Mouse (Mus musculus) liver, postnatal 0 days (tissue): ENCODE measurements at regions not wholly inside any gene's neighbourhood (a gene's known extent, or its start where the extent isn't known, plus 50 kb on each side); places are given as distances from the start of the nearest gene placed in this dataset.

Experiments
- ATAC-seq: fragments of 200-750 bp; cut with Nextera tagmentation; 2 replicates; pipeline ENCODE4 v1.8.0; 2017; ENCODE audit warnings: mild to moderate bottlenecking, moderate library complexity
- DNase-seq: peaks from one replicate; pipeline ENCODE4 v3.0.0-alpha.2; 2016
- H3K27ac ChIP-seq: fragments of 300-500 bp; sonication (generic); 2 replicates; pipeline ENCODE4 v1.5.1; 2014; ENCODE audit warnings: antibody characterized with exemption, moderate library complexity, mild to moderate bottlenecking, low read depth
- H3K27me3 ChIP-seq: fragments of 300-500 bp; sonication (generic); 2 replicates; pipeline ENCODE4 v1.6.1; 2014; ENCODE audit warnings: low read length, control low read depth, mixed read lengths; ENCODE audit not compliant: insufficient read depth
- H3K36me3 ChIP-seq: fragments of 300-500 bp; sonication (generic); replicated peaks from 2 replicates; pipeline ENCODE4 v1.6.1; 2014; ENCODE audit warnings: mild to moderate bottlenecking, control low read depth, low read length, moderate library complexity, mixed read lengths; ENCODE audit not compliant: insufficient read depth
- H3K4me1 ChIP-seq: fragments of 300-500 bp; sonication (generic); 2 replicates; pipeline ENCODE4 v1.6.1; 2014; ENCODE audit warnings: antibody characterized with exemption, mild to moderate bottlenecking, control low read depth; ENCODE audit not compliant: insufficient read depth
- H3K4me2 ChIP-seq: fragments of 300-500 bp; sonication (generic); 2 replicates; pipeline ENCODE4 v1.6.1; 2014; ENCODE audit warnings: low read depth, mild to moderate bottlenecking, low read length, moderate library complexity, mixed read lengths
- H3K4me3 ChIP-seq: fragments of 300-500 bp; sonication (generic); 2 replicates; pipeline ENCODE4 v1.5.1; 2014; ENCODE audit warnings: low read depth, low read length
- H3K9ac ChIP-seq: fragments of 300-500 bp; sonication (generic); replicated peaks from 2 replicates; pipeline ENCODE4 v1.6.1; 2014; ENCODE audit warnings: mild to moderate bottlenecking, moderate library complexity
- H3K9me3 ChIP-seq: fragments of 300-500 bp; sonication (generic); 2 replicates; pipeline ENCODE4 v1.6.1; 2016; ENCODE audit warnings: mild to moderate bottlenecking, control low read depth, low read length, mixed read lengths
- CTCF ChIP-seq: sonication (generic); IDR thresholded peaks from 2 replicates; pipeline ENCODE4 v1.5.1; 2016; ENCODE audit warnings: antibody characterized with exemption, low read depth
- EP300 ChIP-seq: IDR thresholded peaks from 2 replicates; pipeline ENCODE4 v1.6.1; 2016; ENCODE audit warnings: antibody characterized with exemption, low read depth, mild to moderate bottlenecking
- WGBS: fragments of 180-500 bp; shearing (Covaris S2); extraction: QIAGEN DNeasy Blood & Tissue Kit; methylation state at CpG from one replicate; pipeline ENCODE4 v1.1.7; 2014; ENCODE audit not compliant: insufficient replicate concordance; 5-methylcytosine and 5-hydroxymethylcytosine counted together

DNA sequence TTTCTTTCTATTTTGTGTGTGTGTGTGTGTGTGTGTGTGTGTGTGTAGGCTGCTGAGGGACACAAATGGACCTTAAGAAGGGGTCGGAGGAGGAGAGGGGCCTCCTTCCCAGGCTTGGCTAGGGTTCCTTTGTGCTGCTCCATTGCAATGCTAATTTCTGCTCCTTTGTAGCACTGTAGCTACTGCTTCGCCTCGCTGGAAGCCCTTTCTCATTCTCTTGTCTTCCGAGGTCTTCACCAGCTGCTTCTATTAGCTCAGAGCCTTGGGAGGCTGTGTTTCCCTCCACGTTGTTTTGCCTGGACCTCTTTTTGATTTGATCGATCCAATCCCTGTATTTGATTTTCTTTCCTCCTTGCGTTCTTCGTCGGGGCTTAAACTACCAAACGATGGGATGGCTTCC, 247.1 kb downstream of the Tmem38b start:
- no peaks in the 10 kb centered on the region for H3K36me3 ChIP-seq
- no peaks in the 10 kb centered on the region for H3K27me3 ChIP-seq
- H3K4me2 ChIP-seq: no peak overlapping the region
- H3K9ac ChIP-seq: no peak overlapping the region
- DNase-seq (no peak), ATAC-seq (no peak)
- no peak overlapping the region for H3K4me3 ChIP-seq
- no peaks in the 10 kb centered on the region for H3K9me3 ChIP-seq
- TF ChIP-seq EP300: no peak
- TF ChIP-seq CTCF: no peak
- H3K27ac ChIP-seq: no peak overlapping the region
- no peaks in the 10 kb centered on the region for H3K4me1 ChIP-seq
- 38% methylated on average over 10 of the region's 10 CpGs for WGBS

DNA sequence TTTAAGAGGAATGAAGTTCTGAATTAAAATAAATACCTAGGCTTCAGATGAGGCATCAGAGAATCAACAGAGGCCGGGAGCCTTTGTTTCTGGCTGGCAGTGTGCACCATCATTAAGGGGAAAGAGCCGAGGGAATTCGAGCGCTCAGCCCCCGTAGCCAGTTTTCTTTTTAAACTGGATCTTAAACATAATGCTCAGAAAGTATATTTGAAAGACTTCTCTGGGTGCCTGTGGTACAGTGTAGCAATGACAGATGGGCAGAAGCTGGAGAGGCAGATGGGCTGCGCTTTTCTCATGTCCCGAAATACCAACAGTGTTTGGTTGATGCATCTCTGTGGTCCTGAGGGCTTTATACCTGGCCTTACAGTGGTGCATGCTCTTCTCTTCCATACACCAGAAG, 247.6 kb downstream of the Tmem38b start:
- H3K9me3 ChIP-seq: no peaks in the 10 kb centered on the region
- no peak overlapping the region for H3K9ac ChIP-seq
- 75% methylated on average over 7 of the region's 7 CpGs for WGBS
- no peaks in the 10 kb centered on the region for H3K27me3 ChIP-seq
- DNase-seq (no peak), ATAC-seq (no peak)
- TF ChIP-seq EP300 (no peak), CTCF (no peak)
- no peak overlapping the region for H3K4me2 ChIP-seq
- H3K36me3 ChIP-seq: no peaks in the 10 kb centered on the region
- no peak overlapping the region for H3K27ac ChIP-seq
- H3K4me1 ChIP-seq: no peaks in the 10 kb centered on the region
- no peak overlapping the region for H3K4me3 ChIP-seq

DNA sequence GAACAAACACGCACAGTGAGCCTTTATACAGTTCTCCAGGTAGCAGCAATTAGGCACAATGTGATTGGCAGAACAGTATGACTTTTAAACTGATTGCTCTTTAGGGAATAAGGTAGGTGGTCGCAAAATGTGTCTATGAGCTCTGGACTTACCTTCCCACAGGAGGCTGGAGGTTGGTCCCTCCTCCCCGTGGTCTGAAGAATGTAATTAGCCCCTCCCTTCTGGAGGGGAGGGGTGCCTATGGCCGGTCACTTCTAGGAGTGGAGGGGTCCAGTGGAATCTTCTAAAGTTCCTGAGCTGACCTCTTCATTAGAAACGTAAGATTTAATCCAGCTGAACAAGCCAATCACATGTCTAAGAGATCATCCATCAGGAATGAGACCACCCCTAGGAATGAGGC, 248.4 kb downstream of the Tmem38b start:
- Histone ChIP-seq H3K36me3 (no peaks in the 10 kb centered on the region), H3K4me1 (no peaks in the 10 kb centered on the region), H3K9me3 (no peaks in the 10 kb centered on the region), H3K27me3 (no peaks in the 10 kb centered on the region), H3K27ac (no peak overlapping the region), H3K4me3 (no peak overlapping the region), H3K4me2 (no peak overlapping the region), H3K9ac (no peak overlapping the region)
- TF ChIP-seq CTCF (no peak), EP300 (no peak)
- no peak for ATAC-seq
- no peak for DNase-seq
- WGBS: 69% methylated on average over 5 of the region's 5 CpGs

DNA sequence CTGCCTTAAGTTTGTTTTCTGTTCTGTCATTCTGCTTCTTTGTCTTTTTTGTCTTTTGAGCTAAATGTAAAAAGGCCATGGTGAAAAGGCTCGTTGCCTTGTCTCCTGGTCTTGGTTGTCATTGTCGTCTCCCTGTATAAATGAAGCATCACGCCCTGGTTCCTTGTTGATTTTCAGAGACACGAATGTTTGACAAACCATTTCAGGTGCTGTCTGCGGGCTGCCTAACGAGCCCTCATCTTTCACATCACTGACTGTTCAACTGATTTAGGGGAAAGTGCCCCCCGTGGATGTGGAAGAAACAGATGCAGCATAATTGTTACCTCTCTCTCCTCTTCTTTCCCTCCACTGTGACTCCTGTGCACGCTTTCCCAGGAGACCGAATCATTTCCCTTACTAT, 254.7 kb downstream of the Tmem38b start:
- WGBS: 74% methylated on average over 9 of the region's 9 CpGs
- Histone ChIP-seq H3K27me3 (no peaks in the 10 kb centered on the region), H3K36me3 (no peaks in the 10 kb centered on the region), H3K4me2 (no peak overlapping the region), H3K4me3 (no peak overlapping the region), H3K4me1 (no peaks in the 10 kb centered on the region), H3K9me3 (no peaks in the 10 kb centered on the region), H3K27ac (no peak overlapping the region), H3K9ac (no peak overlapping the region)
- no peak for TF ChIP-seq CTCF
- TF ChIP-seq EP300: no peak
- ATAC-seq (no peak), DNase-seq (no peak)

DNA sequence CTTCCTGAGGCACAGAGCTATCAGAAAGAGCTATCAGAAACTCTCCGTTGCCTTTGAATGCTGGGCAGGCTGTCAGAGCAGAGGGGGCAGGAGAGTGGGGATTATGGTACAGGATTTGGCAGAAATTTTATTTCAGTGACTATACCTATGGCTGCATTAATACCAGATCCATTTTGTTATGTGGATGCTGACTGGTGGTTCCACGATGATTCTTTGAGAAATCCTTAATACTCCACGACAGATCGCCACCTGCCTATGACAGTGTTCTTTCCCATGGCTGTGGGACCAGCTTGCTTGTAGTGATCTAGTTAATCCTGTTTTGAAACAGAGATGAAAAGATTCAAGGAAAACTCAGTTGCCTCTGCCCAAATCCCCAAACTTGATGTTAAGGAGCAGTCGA, 255.6 kb downstream of the Tmem38b start:
- no peak for TF ChIP-seq CTCF
- no peak for TF ChIP-seq EP300
- Histone ChIP-seq H3K36me3 (no peaks in the 10 kb centered on the region), H3K9me3 (no peaks in the 10 kb centered on the region), H3K4me2 (no peak overlapping the region), H3K4me3 (no peak overlapping the region), H3K27ac (no peak overlapping the region), H3K27me3 (no peaks in the 10 kb centered on the region), H3K9ac (no peak overlapping the region), H3K4me1 (no peaks in the 10 kb centered on the region)
- DNase-seq: no peak
- 79% methylated on average over 5 of the region's 5 CpGs for WGBS
- ATAC-seq: no peak

DNA sequence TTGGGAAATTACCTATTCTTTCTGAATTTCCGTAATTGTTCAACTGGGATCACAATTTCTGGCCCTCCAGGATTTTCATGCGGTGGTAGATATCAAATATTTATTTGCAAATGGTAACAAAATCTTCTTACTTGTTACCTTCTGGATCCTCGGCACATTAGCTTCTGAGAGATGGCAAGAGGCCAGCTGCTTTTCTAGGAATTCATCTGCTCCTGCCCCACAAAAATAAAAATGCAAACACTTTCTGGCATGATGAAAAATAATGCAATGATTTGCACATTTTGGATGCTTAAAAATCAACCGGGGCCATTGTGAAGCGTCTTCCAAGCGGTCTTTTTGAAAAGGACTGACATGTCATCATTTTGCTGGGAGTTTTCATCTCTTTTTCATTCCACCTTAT, 258.9 kb downstream of the Tmem38b start:
- Histone ChIP-seq H3K9me3 (no peaks in the 10 kb centered on the region), H3K36me3 (no peaks in the 10 kb centered on the region), H3K27ac (no peak overlapping the region), H3K9ac (no peak overlapping the region), H3K4me1 (no peaks in the 10 kb centered on the region), H3K4me3 (no peak overlapping the region), H3K4me2 (no peak overlapping the region), H3K27me3 (no peaks in the 10 kb centered on the region)
- ATAC-seq (no peak), DNase-seq (no peak)
- TF ChIP-seq CTCF (no peak), EP300 (no peak)
- 81% methylated on average over 6 of the region's 6 CpGs for WGBS
